Mouse (Mus musculus): Measurements from ENCODE around the gene Frmd4a.
"Not testable (repeated sequence)": the region's sequence is repeated elsewhere in the genome, so short reads cannot be mapped to it uniquely, and the experiment has no call there.

Gene Frmd4a

GRCm38 (mm10) chr2:4291671-4292070 lies 274.2 kb downstream of the Frmd4a start:
- no peak for DNase-seq

- no peak for DNase-seq
Observed at GRCm38 (mm10) chr2:4293726-4294125, 276.2 kb downstream of the Frmd4a start.

GRCm38 (mm10) chr2:4295641-4296040 lies 278.1 kb downstream of the Frmd4a start:
- DNase-seq = no peak

GRCm38 (mm10) chr2:4296881-4297280 lies 279.4 kb downstream of the Frmd4a start:
- DNase-seq = no peak

GRCm38 (mm10) chr2:4298325-4299215 lies 281.1 kb downstream of the Frmd4a start:
- DNase-seq = no peak

GRCm38 (mm10) chr2:4299593-4299992 lies 282.1 kb downstream of the Frmd4a start:
- no peak for DNase-seq

- DNase-seq = no peak
Observed at GRCm38 (mm10) chr2:4300383-4300811, 282.9 kb downstream of the Frmd4a start.

GRCm38 (mm10) chr2:4300816-4301215 lies 283.3 kb downstream of the Frmd4a start:
- no peak for DNase-seq

- DNase-seq = no peak
Observed at GRCm38 (mm10) chr2:4301256-4301655, 283.7 kb downstream of the Frmd4a start.

GRCm38 (mm10) chr2:4301692-4302091 lies 284.2 kb downstream of the Frmd4a start:
- no peak for DNase-seq

GRCm38 (mm10) chr2:4302119-4302518 lies 284.6 kb downstream of the Frmd4a start:
- DNase-seq = no peak

- no peak for DNase-seq
Observed at GRCm38 (mm10) chr2:4307076-4307475, 289.6 kb downstream of the Frmd4a start.

- DNase-seq = no peak
Observed at GRCm38 (mm10) chr2:4314545-4314944, 297.0 kb downstream of the Frmd4a start.

- DNase-seq = no peak
Observed at GRCm38 (mm10) chr2:4316589-4316988, 299.1 kb downstream of the Frmd4a start.

- peak; percentile 12 for DNase-seq
Observed at GRCm38 (mm10) chr2:4318134-4318533, 300.6 kb downstream of the Frmd4a start.

GRCm38 (mm10) chr2:4326241-4327010 lies 308.9 kb downstream of the Frmd4a start:
- no peak for DNase-seq

- no peak for DNase-seq
Observed at GRCm38 (mm10) chr2:4327011-4327340, 309.5 kb downstream of the Frmd4a start.

GRCm38 (mm10) chr2:4332441-4332840 lies 314.9 kb downstream of the Frmd4a start:
- no peak for DNase-seq

GRCm38 (mm10) chr2:4334201-4334600 lies 316.7 kb downstream of the Frmd4a start:
- DNase-seq = no peak

GRCm38 (mm10) chr2:4334936-4335335 lies 317.4 kb downstream of the Frmd4a start:
- DNase-seq = no peak

GRCm38 (mm10) chr2:4335881-4336280 lies 318.4 kb downstream of the Frmd4a start:
- DNase-seq = no peak

GRCm38 (mm10) chr2:4338290-4338689 lies 320.8 kb downstream of the Frmd4a start:
- DNase-seq = not testable (repeated sequence)

- peak; percentile 4 for DNase-seq
Observed at GRCm38 (mm10) chr2:4339128-4339527, 321.6 kb downstream of the Frmd4a start.
